Mouse (Mus musculus): ENCODE results near the gene Tmem80.

The Tmem80 gene

DNA sequence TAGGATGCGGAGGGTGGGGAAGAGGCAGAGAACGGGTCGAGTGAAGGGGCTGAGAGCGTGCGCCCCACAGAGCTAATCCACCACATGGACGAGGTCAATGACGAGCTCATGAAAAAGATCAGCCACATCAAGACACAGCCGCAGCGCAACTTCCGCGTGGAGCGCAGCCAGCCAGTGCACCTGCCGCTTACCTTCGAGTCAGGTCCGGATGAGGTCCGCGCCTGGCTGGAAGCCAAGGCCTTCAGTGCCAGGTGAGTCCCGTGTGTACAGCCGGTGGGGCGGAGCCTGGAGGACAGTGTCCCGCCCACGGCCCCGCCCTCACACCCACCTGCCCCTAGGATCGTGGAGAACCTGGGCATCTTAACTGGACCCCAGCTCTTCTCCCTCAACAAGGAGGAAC, 34.0 kb downstream of the Tmem80 start:
- DNase-seq (ENCODE audit: low spot score in 2 of 2): peak in 1 of 2 experiments; percentile 19

GRCm38 (mm10) chr7:141363106-141363751, 35.7 kb downstream of the Tmem80 start:
- peak; percentile 49 to 75 for DNase-seq (ENCODE audit: low spot score in 2 of 2)

DNA sequence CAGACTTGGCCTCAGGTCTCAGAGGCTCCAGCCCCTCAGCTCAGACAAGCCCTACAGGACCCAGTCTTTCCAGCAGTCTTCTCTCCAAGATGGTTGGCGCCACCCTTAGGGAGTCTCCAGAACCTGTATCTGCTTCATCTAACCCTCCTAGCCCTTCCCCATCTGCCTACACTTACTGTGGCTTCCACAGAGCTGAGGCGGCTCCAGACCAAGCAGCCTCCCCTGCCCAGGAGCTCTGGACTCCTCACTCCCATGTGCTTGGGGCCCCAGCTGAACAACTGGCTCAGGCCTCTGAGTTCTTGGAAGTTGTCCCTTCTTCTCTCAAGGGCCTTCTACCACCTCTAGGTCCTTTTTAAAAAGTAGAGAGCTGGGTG, 36.2 kb downstream of the Tmem80 start:
- DNase-seq (ENCODE audit: low spot score in 2 of 2): no peak

- DNase-seq (ENCODE audit: low spot score in 2 of 2): no peak
Measured at GRCm38 (mm10) chr7:141364349-141365048, 37.0 kb downstream of the Tmem80 start.

DNA sequence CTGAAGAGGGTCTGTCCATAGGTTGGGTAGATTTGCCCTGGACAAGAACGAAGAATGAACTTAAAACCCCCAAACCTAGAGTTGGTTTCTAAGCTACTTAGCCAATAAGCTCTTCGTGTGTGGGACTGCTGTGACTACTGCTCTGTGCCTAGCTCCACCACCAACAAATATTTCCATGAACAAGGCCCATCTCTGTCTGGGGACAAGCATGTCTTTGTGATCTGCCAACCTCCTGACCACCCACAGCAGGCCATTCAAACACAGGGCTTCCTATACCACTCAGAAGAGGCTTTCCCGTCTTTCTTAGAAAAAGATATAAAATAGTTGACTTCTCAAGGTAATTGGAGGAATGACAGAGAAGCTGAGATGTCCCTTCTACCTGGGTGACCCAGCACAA, 37.5 kb downstream of the Tmem80 start:
- no peak for DNase-seq (ENCODE audit: low spot score in 2 of 2)

DNA sequence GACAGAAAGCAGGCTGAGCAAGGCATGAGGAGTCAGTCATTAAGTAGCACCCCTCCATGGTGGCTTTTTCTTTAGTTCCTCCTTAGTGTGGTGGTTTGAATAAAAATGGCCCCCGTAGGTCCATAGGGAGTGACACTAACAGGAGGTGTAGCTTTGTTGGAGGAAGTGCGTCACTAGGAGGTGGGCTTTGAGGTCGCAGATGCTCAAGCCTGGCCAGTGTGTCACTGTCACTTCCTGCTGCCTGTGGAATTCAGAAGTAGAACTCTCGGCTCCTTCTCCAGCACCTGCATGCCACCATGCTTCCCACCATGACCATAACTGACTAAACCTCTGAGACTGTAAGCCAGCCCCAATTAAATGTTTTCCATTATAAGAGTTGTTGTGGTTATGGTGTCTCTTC, 39.8 kb downstream of the Tmem80 start:
- DNase-seq (ENCODE audit: low spot score in 2 of 2): no peak

- no peak for DNase-seq (ENCODE audit: low spot score in 2 of 2)
Measured at GRCm38 (mm10) chr7:141369918-141370317, 42.4 kb downstream of the Tmem80 start.

- DNase-seq (ENCODE audit: low spot score in 2 of 2): no peak
Measured at GRCm38 (mm10) chr7:141371942-141372595, 44.5 kb downstream of the Tmem80 start.

GRCm38 (mm10) chr7:141373611-141374010, 46.1 kb downstream of the Tmem80 start:
- DNase-seq (ENCODE audit: low spot score in 2 of 2): no peak

GRCm38 (mm10) chr7:141374399-141374798, 46.9 kb downstream of the Tmem80 start:
- DNase-seq (ENCODE audit: low spot score in 2 of 2): no peak

GRCm38 (mm10) chr7:141379584-141379983, 52.0 kb downstream of the Tmem80 start:
- no peak for DNase-seq (ENCODE audit: low spot score in 2 of 2)

GRCm38 (mm10) chr7:141381068-141381835, 53.7 kb downstream of the Tmem80 start:
- no peak for DNase-seq (ENCODE audit: low spot score in 2 of 2)
